ENCODE assay signal across 8 mouse cellular contexts in genomic region chr12:108422858-108423631, GRCm38 (mm10). TPM values are rescaled to one million over a fixed set of nuclear protein-coding genes. Genes with fewer than 3 reads are reported as not detected.
A peak's percentile ranks its signal among the peaks of the same experiment; 100 is the strongest.
DNase-seq lines count a peak whose midpoint lies in the region; ATAC-seq and TF ChIP-seq lines count a peak whose summit lies in the region.

No protein-coding gene starts in this region.

- under 1% methylated on average over 49 of the region's 90 CpGs for WGBS in hindbrain, embryonic 16.5 days

- H3K4me3 ChIP-seq in gastrocnemius, adult 2 months, result peak overlapping the region; percentile 93
- H3K4me3 ChIP-seq in hindbrain, embryonic 16.5 days (ENCODE audit: low read length), result peak overlapping the region; percentile 76

- H3K27ac ChIP-seq in gastrocnemius, adult 2 months, result peak overlapping the region; percentile 85
- peak overlapping the region; percentile 91 for H3K27ac ChIP-seq in hindbrain, embryonic 16.5 days (ENCODE audit: low read depth, low read length)

- H3K27me3 ChIP-seq in hindbrain, embryonic 16.5 days (replicated peaks; ENCODE audit: control insufficient read depth, insufficient read depth, low read length), result no peaks in the 10 kb centered on the region

- peak; percentile 95 for ATAC-seq in hindbrain, embryonic 16.5 days

- H3K4me1 ChIP-seq in hindbrain, embryonic 16.5 days (ENCODE audit: control insufficient read depth, insufficient read depth, low read depth, low read length), result peaks cover 23% of the 10 kb centered on the region

- peak; percentile 26 for DNase-seq in WW6 (ENCODE audit: low read depth, low spot score)
- peak; percentile 94 to 96 for DNase-seq in cerebellum, postnatal 25 days
- peak; percentile 96 for DNase-seq in gastrocnemius, adult 2 months
- peak; percentile 84 to 94 for DNase-seq in left cerebral cortex, adult 18-20 months (ENCODE audit: low spot score in 2 of 2)
- peak; percentile 90 for DNase-seq in lung, postnatal 36 days
- peak; percentile 91 for DNase-seq in right cerebral cortex, adult 18-20 months
- peak; percentile 90 for DNase-seq in urinary bladder, postnatal 25 days (ENCODE audit: low spot score)

- H3K9ac ChIP-seq in hindbrain, embryonic 16.5 days (ENCODE audit: low read depth, low read length), result peak overlapping the region; percentile 92

- peak overlapping the region; percentile 83 for H3K4me2 ChIP-seq in hindbrain, embryonic 16.5 days (ENCODE audit: low read length)

- intact Hi-C loops in gastrocnemius, adult 2 months (cut with DNase I), result loop anchor here (1.0 to 2.0 kb wide), 3 partner anchors 30 to 70 kb away; no protein-coding TSS in a partner anchor

- peak; percentile 55 for TF ChIP-seq CTCF in gastrocnemius, adult 2 months (IDR thresholded peaks at IDR 0.05)

- H3K36me3 ChIP-seq in hindbrain, embryonic 16.5 days (ENCODE audit: control insufficient read depth, insufficient read depth, low read length), result no peaks in the 10 kb centered on the region

- no peaks in the 10 kb centered on the region for H3K9me3 ChIP-seq in hindbrain, embryonic 16.5 days (ENCODE audit: control insufficient read depth, low read length)

RNA-seq across cellular contexts. Expression of gene Eml1, which starts 52.3 kb away (rescaled TPM):
- total RNA-seq in gastrocnemius, adult 2 months (2021), result 100 to 1,000 TPM in 1 of 2 experiments, 10 to 100 TPM in 1; 93.4 to 111 TPM
- polyA plus RNA-seq in hindbrain, embryonic 16.5 days (2015; fragmentation: Nextera tagmentation; extraction: Ambion mirVana), result 59.3 and 62.3 TPM in 2 replicates
- total RNA-seq in left cerebral cortex, adult 18-20 months (2021), result 10 to 100 TPM; 60.4 to 64.1 TPM

Comparison
In these comparisons a context has a peak if more than half of its experiments do, and no peak if none do; other contexts are left out.
1. Peak in every context shown above with its lines: DNase-seq, ATAC-seq, H3K4me3 ChIP-seq and H3K27ac ChIP-seq.
2. DNase-seq: peak in every context shown above with its lines; median percentile 96 in gastrocnemius, adult 2 months; 95 in cerebellum, postnatal 25 days; 91 in right cerebral cortex, adult 18-20 months; 90 in lung, postnatal 36 days; 90 in urinary bladder, postnatal 25 days; 89 in left cerebral cortex, adult 18-20 months; 26 in WW6.